Mouse (Mus musculus) heart, postnatal 0 days (tissue): ENCODE data around the gene Rgs12.

Experiments used
- CTCF ChIP-seq: IDR thresholded peaks from 2 replicates; pipeline ENCODE4 v1.5.1; 2016; ENCODE audit warnings: antibody characterized with exemption, control low read depth, low read depth
- EP300 ChIP-seq: IDR thresholded peaks from 2 replicates; pipeline ENCODE4 v1.6.1; 2016; ENCODE audit warnings: antibody characterized with exemption, low read depth

DNA sequence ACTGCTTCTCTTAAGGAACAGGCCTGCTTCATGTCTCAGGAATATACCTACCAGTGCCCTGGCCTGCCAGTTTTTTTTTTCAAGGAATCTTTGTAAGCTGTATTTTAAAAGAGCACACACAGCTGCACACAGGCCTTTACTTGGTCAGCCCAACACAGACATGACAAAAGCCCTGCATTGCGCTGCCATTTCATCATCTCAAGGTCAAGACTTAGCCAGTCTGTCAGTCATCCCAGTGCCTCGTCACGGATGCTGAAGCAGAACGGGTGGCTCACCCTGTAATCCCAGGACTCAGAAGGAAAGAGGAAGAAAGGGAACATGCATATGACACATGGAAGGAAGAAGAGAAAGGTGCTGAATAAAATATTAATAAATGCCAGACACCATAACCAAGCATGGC is 21.6 kb upstream of the Rgs12 start:
- TF ChIP-seq CTCF (no peak), EP300 (no peak)
